Mouse (Mus musculus): ENCODE measurements around the gene Mical2. TPM values are rescaled to one million over a fixed set of nuclear protein-coding genes. Genes with fewer than 3 reads are reported as not detected.

Gene Mical2
- total and polyA plus RNA-seq, 3 experiments, result not detected

DNA sequence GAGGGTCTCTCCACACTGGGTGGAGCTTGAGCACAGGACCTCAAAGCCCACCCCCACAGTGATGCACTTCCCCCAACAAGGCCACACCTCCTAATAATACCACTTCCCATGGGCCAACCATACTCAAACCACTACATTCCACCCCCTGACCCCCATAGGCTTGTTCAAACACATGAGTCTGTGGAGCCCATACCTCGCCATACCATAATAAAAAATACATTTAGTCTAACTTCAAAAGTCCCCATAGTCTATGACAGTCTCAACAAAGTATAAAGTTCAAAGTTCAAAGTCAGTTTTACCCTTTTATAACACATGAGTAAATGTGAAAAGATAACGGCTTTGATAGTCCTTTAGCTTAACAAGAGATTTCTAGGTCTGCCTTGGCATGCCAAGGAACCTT is 145.7 kb downstream of the Mical2 start:
- in situ Hi-C loops (cut with MboI; ENCODE audit: low pct_ligation_motif_present, low pct_unique_long_range_greater_than_20kb, low sequenced_read_pairs) (loop anchor here (5.0 to 10.0 kb wide), 2 partner anchors 189 to 287 kb away; no protein-coding TSS in a partner anchor), dilution Hi-C loops (cut with MboI; ENCODE audit: extremely low pct_ligation_motif_present, extremely low pct_unique_long_range_greater_than_20kb, low sequenced_read_pairs) (no loop called here)
- no peak for DNase-seq (ENCODE audit: extremely low read depth)
- Histone ChIP-seq H3K4me3 (replicated peaks in 1 of 3; ENCODE audit: low read depth in 2 of 3, low read length in 2 of 3, poor library complexity in 1 of 3) (no peak overlapping the region), H3K4me1 (ENCODE audit: control insufficient read depth in 1 of 2, insufficient read depth in 2 of 2) (no peaks in the 10 kb centered on the region; a peak in 1 of 4 replicates), H3K27ac (ENCODE audit: insufficient read depth, low read depth) (no peak overlapping the region), H3K9me3 (replicated peaks; ENCODE audit: low read length) (no peaks in the 10 kb centered on the region), H3K36me3 (replicated peaks in 1 of 2; ENCODE audit: control insufficient read depth in 1 of 2, insufficient read depth in 1 of 2, low read length in 1 of 2) (no peaks in the 10 kb centered on the region), H3K4me2 (ENCODE audit: insufficient read depth, low read depth, poor library complexity, severe bottlenecking) (no peak overlapping the region), H3K27me3 (replicated peaks) (peaks cover 18% of the 10 kb centered on the region), H3K79me2 (replicated peaks; ENCODE audit: control insufficient read depth, extremely low read depth, insufficient read depth, poor library complexity, severe bottlenecking) (no peaks in the 10 kb centered on the region), H3K9ac (ENCODE audit: insufficient read depth, low read depth) (no peak overlapping the region)
- no peak for TF ChIP-seq UBTF (IDR thresholded peaks at IDR 0.05; ENCODE audit: low read depth, low read length)
- no peak for TF ChIP-seq BHLHE40 (IDR thresholded peaks at IDR 0.05; ENCODE audit: low read depth, low read length)
- TF ChIP-seq MYC (IDR thresholded peaks at IDR 0.05; ENCODE audit: low read depth, low read length), result no peak
- no peak for TF ChIP-seq CHD2 (IDR thresholded peaks at IDR 0.05; ENCODE audit: low read length)
- TF ChIP-seq ZNF384 (IDR thresholded peaks at IDR 0.05; ENCODE audit: low read depth, low read length), result no peak
- TF ChIP-seq RAD21 (IDR thresholded peaks at IDR 0.05; ENCODE audit: low read depth, low read length), result no peak
- no peak for TF ChIP-seq JUN (IDR thresholded peaks at IDR 0.05; ENCODE audit: insufficient read depth, low read depth, low read length)
- TF ChIP-seq MAZ (IDR thresholded peaks at IDR 0.05; ENCODE audit: low read depth, low read length), result no peak
- TF ChIP-seq MAFK (IDR thresholded peaks at IDR 0.05; ENCODE audit: insufficient replicate concordance, low read length), result no peak
- no peak for TF ChIP-seq MEF2A (IDR thresholded peaks at IDR 0.05; ENCODE audit: borderline replicate concordance, low read depth, low read length)
- no peak for TF ChIP-seq USF1 (IDR thresholded peaks at IDR 0.05; ENCODE audit: low read depth, low read length)
- TF ChIP-seq ZMIZ1 (IDR thresholded peaks at IDR 0.05; ENCODE audit: low read depth, low read length), result no peak
- no peak for TF ChIP-seq CTCF (conservative IDR thresholded peaks at IDR 0.05 in 1 of 2, IDR thresholded peaks at IDR 0.05 in 1 of 2; ENCODE audit: low read depth in 2 of 2, low read length in 2 of 2)
- TF ChIP-seq RCOR1 (conservative IDR thresholded peaks at IDR 0.05; ENCODE audit: low read depth, low read length), result no peak
- no peak for TF ChIP-seq TBP (conservative IDR thresholded peaks at IDR 0.05; ENCODE audit: low read depth, low read length)

- H3K4me3 ChIP-seq (replicated peaks in 1 of 3; ENCODE audit: low read depth in 2 of 3, low read length in 2 of 3, poor library complexity in 1 of 3), result no peak overlapping the region
- in situ Hi-C loops (cut with MboI; ENCODE audit: low pct_ligation_motif_present, low pct_unique_long_range_greater_than_20kb, low sequenced_read_pairs), result loop anchor here (5.0 to 10.0 kb wide), 2 partner anchors 192 to 289 kb away; no protein-coding TSS in a partner anchor
- no peak for DNase-seq (ENCODE audit: extremely low read depth)
- peaks cover 11% of the 10 kb centered on the region for H3K27me3 ChIP-seq (replicated peaks)
- H3K27ac ChIP-seq (ENCODE audit: insufficient read depth, low read depth), result no peak overlapping the region
- H3K9me3 ChIP-seq (replicated peaks; ENCODE audit: low read length), result no peaks in the 10 kb centered on the region
- H3K4me2 ChIP-seq (ENCODE audit: insufficient read depth, low read depth, poor library complexity, severe bottlenecking), result no peak overlapping the region
- H3K4me1 ChIP-seq (ENCODE audit: control insufficient read depth in 1 of 2, insufficient read depth in 2 of 2), result no peaks in the 10 kb centered on the region
- dilution Hi-C loops (cut with MboI; ENCODE audit: extremely low pct_ligation_motif_present, extremely low pct_unique_long_range_greater_than_20kb, low sequenced_read_pairs), result no loop called here
- H3K9ac ChIP-seq (ENCODE audit: insufficient read depth, low read depth), result no peak overlapping the region
- TF ChIP-seq ELF1 (IDR thresholded peaks at IDR 0.05; ENCODE audit: low read depth, low read length) (no peak), ZKSCAN1 (IDR thresholded peaks at IDR 0.05; ENCODE audit: borderline replicate concordance, low read depth, low read length) (no peak), RCOR1 (conservative IDR thresholded peaks at IDR 0.05; ENCODE audit: low read depth, low read length) (no peak), MXI1 (IDR thresholded peaks at IDR 0.05; ENCODE audit: low read depth, low read length) (no peak)
- H3K36me3 ChIP-seq (replicated peaks in 1 of 2; ENCODE audit: control insufficient read depth in 1 of 2, insufficient read depth in 1 of 2, low read length in 1 of 2), result no peaks in the 10 kb centered on the region
- H3K79me2 ChIP-seq (replicated peaks; ENCODE audit: control insufficient read depth, extremely low read depth, insufficient read depth, poor library complexity, severe bottlenecking), result no peaks in the 10 kb centered on the region
Measured at GRCm38 (mm10) chr7:112374035-112374434, 148.4 kb downstream of the Mical2 start.

All from CH12.LX (cell line).